Mouse (Mus musculus) erythroblast, embryonic 14.5 days (primary cell): ENCODE data around the gene Ttc34.

Experiments used
- GATA1 ChIP-seq: IDR thresholded peaks from 2 replicates; pipeline ENCODE4 v1.6.1; 2012; ENCODE audit warnings: low read length, inconsistent platforms, mixed read lengths
- TAL1 ChIP-seq: IDR thresholded peaks from 3 replicates; pipeline ENCODE4 v1.6.1; 2012; ENCODE audit warnings: low read length, inconsistent platforms, mixed read lengths

DNA sequence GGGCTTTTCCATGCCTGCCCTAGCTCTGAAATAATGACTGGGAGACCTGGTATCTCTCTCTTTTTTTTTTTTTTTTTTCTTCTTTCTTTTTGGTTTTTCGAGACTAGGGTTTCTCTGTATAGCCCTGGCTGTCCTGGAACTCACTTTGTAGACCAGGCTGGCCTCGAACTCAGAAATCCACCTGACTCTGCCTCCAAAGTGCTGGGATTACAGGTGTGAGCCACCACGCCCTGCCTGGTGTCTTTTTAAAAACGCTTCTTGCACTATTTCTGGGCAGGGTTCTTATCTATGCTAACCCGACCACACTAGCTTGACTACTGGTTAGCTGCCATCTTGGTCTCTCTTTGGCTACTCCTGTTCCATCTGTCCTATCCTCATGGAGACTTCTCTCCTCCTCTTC is 71.2 kb downstream of the Ttc34 start:
- TF ChIP-seq TAL1 (no peak), GATA1 (no peak)
